Mouse (Mus musculus) MEL (cell line): ENCODE data around the gene Raver2.

Experiments
- CTCF ChIP-seq, 3 experiments: IDR thresholded peaks in 2 of 3; conservative IDR thresholded peaks in 1 of 3; 2 replicates each; pipeline ENCODE4 v1.5.1; 2011 to 2012; ENCODE audit warnings: low read length in 3 of 3, low read depth in 2 of 3, mild to moderate bottlenecking in 2 of 3, improper control_type of control experiment in 1 of 3, inconsistent platforms in 1 of 3, mixed read lengths in 1 of 3, moderate library complexity in 1 of 3; ENCODE audit not compliant: control insufficient read depth in 1 of 3, insufficient read depth in 1 of 3, poor library complexity in 1 of 3, severe bottlenecking in 1 of 3
- EP300 ChIP-seq, 2 experiments: IDR thresholded peaks; 2 replicates each; pipeline ENCODE4 v1.6.1; 2011; ENCODE audit warnings: improper control_type of control experiment in 2 of 2, low read length in 2 of 2, low read depth in 1 of 2, mild to moderate bottlenecking in 1 of 2
- MAFK ChIP-seq: IDR thresholded peaks from 2 replicates; pipeline ENCODE4 v1.6.1; 2011; ENCODE audit warnings: low read depth, mild to moderate bottlenecking, low read length, improper control_type of control experiment, borderline replicate concordance
- POLR2A ChIP-seq, 2 experiments: IDR thresholded peaks; 2 replicates each; pipeline ENCODE4 v1.6.1; 2011 to 2012; ENCODE audit warnings: low read length in 2 of 2, mild to moderate bottlenecking in 2 of 2, control low read depth in 1 of 2, improper control_type of control experiment in 1 of 2, low read depth in 1 of 2, moderate library complexity in 1 of 2; ENCODE audit not compliant: control insufficient read depth in 1 of 2, insufficient read depth in 1 of 2, poor library complexity in 1 of 2

- TF ChIP-seq POLR2A (IDR thresholded peaks at IDR 0.05; ENCODE audit: control insufficient read depth in 1 of 2, insufficient read depth in 1 of 2, low read depth in 1 of 2, low read length in 2 of 2, poor library complexity in 1 of 2) (no peak), CTCF (IDR thresholded peaks at IDR 0.05 in 2 of 3, conservative IDR thresholded peaks at IDR 0.05 in 1 of 3; ENCODE audit: control insufficient read depth in 1 of 3, insufficient read depth in 1 of 3, low read depth in 2 of 3, low read length in 3 of 3, poor library complexity in 1 of 3, severe bottlenecking in 1 of 3) (no peak), MAFK (no peak), EP300 (IDR thresholded peaks at IDR 0.05; ENCODE audit: low read depth in 1 of 2, low read length in 2 of 2) (no peak)
These were observed 16.1 kb downstream of the Raver2 start for GRCm38 (mm10) chr4:101084863-101085262.
